Comparison of ENCODE assay signal across 9 mouse cellular contexts in genomic region chr12:33035089-33035718, GRCm38 (mm10). TPM values are rescaled to one million over a fixed set of nuclear protein-coding genes. Genes with fewer than 3 reads are reported as not detected.
DNase-seq lines count a peak whose midpoint lies in the region; ATAC-seq and TF ChIP-seq lines count a peak whose summit lies in the region.
"Had no signal": no experiment of that assay in that cellular context is flagged by ENCODE, and none has a peak within 500 bp of the region (broad histone marks: within the 10 kb centered on the region; RNA-seq: fewer than 3 reads in every experiment).

No protein-coding gene starts in this region.

- peak overlapping the region; percentile 61 for H3K4me3 ChIP-seq in gastrocnemius, adult 2 months
- no peak overlapping the region for H3K4me3 ChIP-seq in lung, postnatal 0 days (ENCODE audit: low read depth, low read length)
- peak overlapping the region; percentile 3; the same call in 1 of the 2 replicates for H3K4me3 ChIP-seq in limb, embryonic 13.5 days
- H3K4me3 ChIP-seq in stomach, embryonic 15.5 days (replicated peaks), result no peak overlapping the region

- peaks cover 9% of the 10 kb centered on the region; the same call in 1 of the 2 replicates for H3K4me1 ChIP-seq in lung, postnatal 0 days (ENCODE audit: insufficient read depth, low read depth, low read length)
- H3K4me1 ChIP-seq in limb, embryonic 13.5 days, result peaks cover 27% of the 10 kb centered on the region
- peaks cover 7% of the 10 kb centered on the region; the same call in 1 of the 2 replicates for H3K4me1 ChIP-seq in stomach, embryonic 15.5 days

- DNase-seq in gastrocnemius, adult 2 months, result no peak
- DNase-seq in gastrocnemius, adult 18-20 months (ENCODE audit: low spot score), result no peak
- DNase-seq in lung, postnatal 0 days (ENCODE audit: low spot score), result no peak
- no peak for DNase-seq in lung, postnatal 36 days
- DNase-seq in embryo, embryonic 10.5 days (ENCODE audit: low spot score), result no peak
- DNase-seq in ovary, adult 18-20 months (ENCODE audit: low spot score), result no peak

- H3K27ac ChIP-seq in gastrocnemius, adult 2 months, result peak overlapping the region; percentile 52; the same call in 1 of the 2 replicates
- no peak overlapping the region for H3K27ac ChIP-seq in lung, postnatal 0 days (ENCODE audit: low read length)
- H3K27ac ChIP-seq in limb, embryonic 13.5 days, result no peak overlapping the region
- H3K27ac ChIP-seq in stomach, embryonic 15.5 days, result no peak overlapping the region

- no peak for ATAC-seq in lung, postnatal 0 days
- no peak for ATAC-seq in limb, embryonic 13.5 days (ENCODE audit: low FRiP score, low read depth)
- no peak for ATAC-seq in stomach, embryonic 15.5 days (ENCODE audit: insufficient read depth, low FRiP score, low read depth)

- no peak overlapping the region for H3K9ac ChIP-seq in lung, postnatal 0 days (replicated peaks; ENCODE audit: low read depth)
- H3K9ac ChIP-seq in limb, embryonic 13.5 days, result 0 out of 2 replicates have a peak overlapping the region, but pooled peaks have one; percentile 19
- no peak overlapping the region for H3K9ac ChIP-seq in stomach, embryonic 15.5 days

- WGBS in lung, postnatal 0 days, result 23% methylated on average over 11 of the region's 11 CpGs
- 28% methylated on average over 11 of the region's 11 CpGs for WGBS in limb, embryonic 13.5 days
- WGBS in stomach, embryonic 15.5 days, result 34% methylated on average over 11 of the region's 11 CpGs

- TF ChIP-seq EP300 in lung, postnatal 0 days (IDR thresholded peaks at IDR 0.05), result no peak

- H3K4me2 ChIP-seq in lung, postnatal 0 days (replicated peaks; ENCODE audit: low read depth, low read length), result peak overlapping the region; percentile 30
- peak overlapping the region; percentile 57 for H3K4me2 ChIP-seq in limb, embryonic 13.5 days (replicated peaks)
- peak overlapping the region; percentile 36; the same call in 1 of the 2 replicates for H3K4me2 ChIP-seq in stomach, embryonic 15.5 days

- no peaks in the 10 kb centered on the region for H3K27me3 ChIP-seq in lung, postnatal 0 days (replicated peaks; ENCODE audit: insufficient read depth, low read length)
- H3K27me3 ChIP-seq in limb, embryonic 13.5 days, result peaks cover 18% of the 10 kb centered on the region
- H3K27me3 ChIP-seq in stomach, embryonic 15.5 days (replicated peaks), result no peaks in the 10 kb centered on the region

- intact Hi-C loops in gastrocnemius, adult 2 months (cut with DNase I), result loop anchor here (2.0 kb wide), 1 partner anchor 24 kb away; no protein-coding TSS in a partner anchor

- TF ChIP-seq CTCF in gastrocnemius, adult 2 months (IDR thresholded peaks at IDR 0.05), result no peak
- 0 out of 2 replicates have a peak, but pooled peaks have one; percentile 2 for TF ChIP-seq CTCF in lung, postnatal 0 days (IDR thresholded peaks at IDR 0.05)

- H3K36me3 ChIP-seq in lung, postnatal 0 days (ENCODE audit: insufficient read depth, low read length), result no peaks in the 10 kb centered on the region
- no peaks in the 10 kb centered on the region for H3K36me3 ChIP-seq in limb, embryonic 13.5 days
- no peaks in the 10 kb centered on the region for H3K36me3 ChIP-seq in stomach, embryonic 15.5 days

- H3K9me3 ChIP-seq in lung, postnatal 0 days (ENCODE audit: low read length), result no peaks in the 10 kb centered on the region
- no peaks in the 10 kb centered on the region for H3K9me3 ChIP-seq in limb, embryonic 13.5 days
- H3K9me3 ChIP-seq in stomach, embryonic 15.5 days, result no peaks in the 10 kb centered on the region

RNA-seq across cellular contexts. Expression of gene Cdhr3, which starts 57.5 kb away (rescaled TPM):
- total RNA-seq in gastrocnemius, adult 2 months (2021), result 1 to 10 TPM in 1 of 2 experiments, under 1 TPM in 1; 0.69 to 1.4 TPM
- total RNA-seq in gastrocnemius, adult 18-20 months (2021), result 1 to 10 TPM in 1 of 2 experiments, under 1 TPM in 1; 0.36 to 1.2 TPM
- 5.6 and 6.5 TPM in 2 replicates for polyA plus RNA-seq in lung, postnatal 0 days (2015; fragmentation: Nextera tagmentation; extraction: Ambion mirVana)
- 0.23 and 0.33 TPM in 2 replicates for polyA plus RNA-seq in limb, embryonic 13.5 days (2015; fragmentation: Nextera tagmentation; extraction: Ambion mirVana)
- 0.08 and 0.13 TPM in 2 replicates for polyA plus RNA-seq in stomach, embryonic 15.5 days (2015; fragmentation: Nextera tagmentation; extraction: Ambion mirVana)
- polyA plus RNA-seq: limb, embryonic 11.5 days had no signal

Comparison
In these comparisons a context has a peak if more than half of its experiments do, and no peak if none do; other contexts are left out.
1. H3K4me3 ChIP-seq: peak in gastrocnemius, adult 2 months (single experiment) and limb, embryonic 13.5 days (single experiment); none in lung, postnatal 0 days (single experiment) and stomach, embryonic 15.5 days (single experiment).
2. Peak in every context shown above with its lines, with median percentiles within 50 percentile points of each other: H3K4me2 ChIP-seq.